Mouse (Mus musculus) small intestine, adult 2 months (tissue): Measurements from ENCODE around the gene R3hdm2. TPM values are rescaled to one million over a fixed set of nuclear protein-coding genes. Genes with fewer than 3 reads are reported as not detected.

Experiments
- H3K27ac ChIP-seq: fragments of 200-500 bp; 2 replicates; pipeline ENCODE4 v1.5.1; 2012; ENCODE audit warnings: low read depth, low read length, control low read depth, inconsistent platforms; ENCODE audit not compliant: insufficient read depth
- H3K27me3 ChIP-seq: fragments of 200-500 bp; 2 replicates; pipeline ENCODE4 v1.6.1; 2012; ENCODE audit warnings: mild to moderate bottlenecking, moderate library complexity, low read length, inconsistent platforms; ENCODE audit not compliant: control insufficient read depth, insufficient read depth
- H3K36me3 ChIP-seq: fragments of 200-500 bp; 2 replicates; pipeline ENCODE4 v1.6.1; 2012; ENCODE audit warnings: mild to moderate bottlenecking, low read length, control low read depth, inconsistent platforms; ENCODE audit not compliant: control insufficient read depth, insufficient read depth
- H3K4me1 ChIP-seq: fragments of 200-500 bp; 2 replicates; pipeline ENCODE4 v1.6.1; 2012; ENCODE audit warnings: low read length, inconsistent platforms, mixed read lengths; ENCODE audit not compliant: control insufficient read depth, insufficient read depth, insufficient read length
- H3K4me3 ChIP-seq: fragments of 200-500 bp; 2 replicates; pipeline ENCODE4 v1.5.1; 2012; ENCODE audit warnings: low read depth, mild to moderate bottlenecking, control low read depth, inconsistent platforms, low read length, moderate library complexity
- CTCF ChIP-seq: fragments of 200-500 bp; IDR thresholded peaks from 2 replicates; pipeline ENCODE4 v1.5.1; 2012; ENCODE audit warnings: low read depth, mild to moderate bottlenecking, control low read depth, inconsistent platforms, low read length, moderate library complexity, mixed read lengths; ENCODE audit not compliant: insufficient replicate concordance, insufficient read length; ENCODE audit errors: extremely low read depth
- POLR2A ChIP-seq: fragments of 200-500 bp; IDR thresholded peaks from 2 replicates; pipeline ENCODE4 v1.6.1; 2012; ENCODE audit warnings: low read depth, mild to moderate bottlenecking, control low read depth, inconsistent platforms, low read length, moderate library complexity
- WGBS: fragments of 180-500 bp; shearing (Covaris S2); methylation state at CpG from one replicate; pipeline ENCODE4 v1.1.7; 2018; 5-methylcytosine and 5-hydroxymethylcytosine counted together
- polyA plus RNA-seq: library from polyadenylated mRNA; depleted of rRNA; stranded (reverse); fragments of >200 nt; gene quantifications from 2 replicates; pipeline ENCODE4 v1.2.3, GENCODE M21; 2012

Gene R3hdm2
- polyA plus RNA-seq, 1 experiment, result 103 TPM

DNA sequence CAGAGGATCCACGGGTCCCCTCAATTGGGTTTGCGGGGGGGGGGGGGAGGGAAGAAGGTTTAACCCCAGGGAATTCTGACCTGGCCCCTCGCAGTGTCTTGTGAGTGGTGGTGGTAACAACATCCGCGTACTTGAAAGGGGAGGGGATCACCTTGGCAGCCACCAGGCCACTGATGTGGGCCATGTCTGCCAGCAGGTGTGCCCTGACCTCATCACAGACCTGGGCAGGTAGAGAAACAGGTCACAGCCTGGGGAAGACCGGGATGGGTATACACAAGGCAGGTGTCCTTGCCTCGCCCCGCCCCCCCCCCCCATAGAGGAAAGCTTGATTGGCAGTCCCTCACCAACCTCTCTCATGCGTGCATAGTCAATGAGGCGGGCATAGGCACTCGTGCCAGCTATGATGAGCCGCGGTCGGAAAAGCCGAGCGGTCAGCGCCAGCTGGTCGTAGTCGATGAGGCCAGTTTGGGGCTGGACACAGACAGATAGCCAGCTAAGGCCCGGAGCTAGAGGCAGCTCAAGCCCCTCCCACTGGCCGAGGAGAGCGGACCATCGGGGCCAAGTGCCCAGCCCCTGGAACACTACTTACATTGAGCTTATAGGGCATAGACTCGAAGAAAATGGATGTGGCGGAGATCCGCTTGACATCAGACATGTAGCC, 139.0 kb downstream of the R3hdm2 start:
- no peak overlapping the region for H3K27ac ChIP-seq
- WGBS, result 92% methylated on average over 26 of the region's 26 CpGs
- TF ChIP-seq POLR2A, result no peak
- TF ChIP-seq CTCF, result no peak
- H3K27me3 ChIP-seq, result peaks cover 2% of the 10 kb centered on the region
- no peak overlapping the region for H3K4me3 ChIP-seq
- peaks cover 10% of the 10 kb centered on the region for H3K36me3 ChIP-seq
- peaks cover 6% of the 10 kb centered on the region for H3K4me1 ChIP-seq

DNA sequence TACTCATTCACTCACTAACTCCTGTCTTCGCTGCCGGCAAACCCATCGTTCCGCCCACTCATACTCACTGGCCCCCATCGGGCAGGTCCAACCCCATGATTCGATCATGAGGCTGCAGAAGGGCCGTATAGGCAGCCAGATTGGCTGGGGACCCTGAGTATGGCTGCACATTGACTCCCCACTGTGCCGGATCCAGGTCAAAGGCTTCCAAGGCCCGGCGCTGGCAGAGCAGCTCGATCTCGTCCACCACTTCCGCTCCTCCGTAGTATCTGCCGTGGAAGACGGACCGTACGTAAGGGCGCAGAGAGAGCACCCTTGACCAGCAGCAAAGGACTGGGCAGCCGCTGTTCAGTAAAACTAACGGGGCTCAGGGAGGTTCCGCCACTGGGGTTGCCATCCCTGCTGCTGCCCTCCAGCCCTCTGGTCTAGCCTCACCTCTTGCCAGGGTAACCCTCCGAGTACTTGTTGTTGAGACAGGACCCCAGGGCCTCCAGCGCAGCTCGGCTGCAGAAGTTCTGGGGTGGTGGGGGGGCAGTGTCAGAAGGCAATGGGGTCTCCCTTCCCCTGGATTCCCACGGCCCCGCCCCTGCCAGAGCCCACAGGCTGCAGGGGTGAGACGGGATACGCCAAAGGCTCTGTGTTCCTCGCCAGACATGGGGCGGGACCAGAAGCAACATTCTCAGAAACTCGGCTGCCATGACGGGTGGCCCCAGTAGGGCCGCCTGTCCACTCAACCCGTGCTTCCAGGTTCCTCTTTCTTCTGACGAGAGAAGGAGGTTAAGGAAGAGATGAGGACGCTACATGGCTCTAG, 140.0 kb downstream of the R3hdm2 start:
- H3K4me3 ChIP-seq, result no peak overlapping the region
- WGBS, result 94% methylated on average over 37 of the region's 37 CpGs
- TF ChIP-seq POLR2A, result no peak
- TF ChIP-seq CTCF, result no peak
- H3K27me3 ChIP-seq, result peaks cover 11% of the 10 kb centered on the region
- peaks cover 10% of the 10 kb centered on the region for H3K36me3 ChIP-seq
- no peak overlapping the region for H3K27ac ChIP-seq
- peaks cover 6% of the 10 kb centered on the region for H3K4me1 ChIP-seq

DNA sequence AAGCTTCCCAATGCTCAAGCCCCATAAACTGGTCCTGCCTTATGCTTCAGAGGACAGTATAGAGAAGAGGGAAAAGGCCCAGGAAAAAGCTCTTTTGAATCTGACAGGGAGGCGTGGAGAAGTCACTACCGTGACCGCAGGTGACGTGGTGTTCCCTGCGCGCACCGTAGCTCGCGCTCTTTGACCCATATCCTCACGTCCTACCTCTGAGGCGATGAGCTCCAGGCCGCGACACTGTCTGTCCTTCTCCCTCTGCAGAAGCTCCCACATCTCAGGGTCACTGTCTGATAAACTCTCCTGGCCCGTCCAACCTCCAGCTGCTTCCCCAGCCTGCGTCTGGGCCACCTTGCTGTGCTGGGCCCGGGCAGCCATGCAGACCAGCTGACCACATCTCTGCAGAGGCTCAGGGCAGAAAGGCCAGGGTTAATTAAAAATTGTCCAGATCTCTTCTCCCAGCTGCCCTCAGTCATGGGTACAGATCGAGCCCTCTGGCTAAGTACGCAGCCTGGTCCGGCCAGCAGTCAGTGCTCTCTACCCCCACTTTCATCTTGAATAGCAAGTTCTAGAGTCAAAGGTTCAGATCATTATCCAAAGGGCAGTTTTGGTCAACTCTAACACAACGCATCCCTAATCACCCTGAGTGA, 140.7 kb downstream of the R3hdm2 start:
- peaks cover 18% of the 10 kb centered on the region for H3K27me3 ChIP-seq
- TF ChIP-seq POLR2A (no peak), CTCF (no peak)
- H3K4me1 ChIP-seq, result peaks cover 6% of the 10 kb centered on the region
- H3K36me3 ChIP-seq, result peaks cover 10% of the 10 kb centered on the region
- H3K27ac ChIP-seq, result no peak overlapping the region
- 82% methylated on average over 20 of the region's 20 CpGs for WGBS
- H3K4me3 ChIP-seq, result peak overlapping the region; percentile 23; the same call in 1 of the 2 replicates

DNA sequence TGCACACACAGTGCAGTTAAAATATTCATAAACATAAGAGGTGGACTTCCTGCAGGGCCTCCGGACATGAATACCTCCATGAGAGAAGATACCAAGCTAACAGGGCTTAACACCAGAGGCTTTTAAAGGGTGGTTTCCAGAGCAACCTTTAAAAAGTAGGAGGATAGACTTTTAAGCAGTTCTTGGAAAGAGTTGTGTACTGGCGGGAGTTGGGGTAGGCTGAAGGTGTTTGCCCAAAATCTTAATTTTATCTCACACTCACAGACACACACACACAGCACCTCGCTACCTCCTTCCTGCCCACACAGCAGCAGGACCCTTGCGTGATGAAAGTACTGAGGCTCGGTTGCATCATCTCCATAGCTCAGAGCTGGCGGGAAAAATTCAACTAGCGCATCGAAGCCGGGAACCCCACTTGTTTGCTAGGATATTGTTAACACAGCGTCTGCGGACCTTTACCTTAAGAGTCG, 141.5 kb downstream of the R3hdm2 start:
- Histone ChIP-seq H3K27ac (no peak overlapping the region), H3K27me3 (peaks cover 26% of the 10 kb centered on the region), H3K4me3 (peak overlapping the region; percentile 79), H3K4me1 (peaks cover 7% of the 10 kb centered on the region), H3K36me3 (peaks cover 10% of the 10 kb centered on the region)
- TF ChIP-seq POLR2A, result no peak
- no peak for TF ChIP-seq CTCF
- 2% methylated on average over 12 of the region's 12 CpGs for WGBS

DNA sequence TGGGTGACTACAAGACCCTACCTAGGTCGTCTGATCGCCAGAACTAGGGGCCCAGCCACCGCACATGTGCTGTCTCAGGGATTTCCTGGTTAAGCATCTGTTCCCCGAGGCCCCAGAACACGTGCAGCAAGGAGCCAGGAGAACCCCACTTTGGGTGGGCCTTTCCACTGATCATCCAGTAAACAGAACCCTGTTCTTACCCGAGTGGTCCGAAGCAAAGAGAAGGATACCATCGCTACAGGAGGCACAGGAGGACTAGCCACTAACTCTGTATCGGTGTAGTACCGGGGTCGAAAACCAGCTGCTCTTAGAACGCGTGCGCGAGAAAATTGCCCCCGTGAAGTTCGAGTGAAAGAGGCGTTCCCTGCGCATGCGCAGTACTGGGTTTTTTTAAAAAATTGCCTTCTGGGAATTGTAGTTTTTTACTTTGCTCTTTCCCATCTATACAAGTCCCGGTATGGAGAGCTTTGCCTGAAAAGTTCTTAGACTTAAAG, 142.0 kb downstream of the R3hdm2 start, which contains the start of gene Shmt2:
TSS of gene Shmt2 (minus strand) at position 357 of the 494 bp plus-strand sequence.
- WGBS, result under 1% methylated on average over 21 of the region's 21 CpGs
- Histone ChIP-seq H3K36me3 (peaks cover 10% of the 10 kb centered on the region), H3K4me3 (peak within 1 kb of the TSS; percentile 79), H3K27ac (0 out of 2 replicates have a peak within 1 kb of the TSS, but pooled peaks have one; percentile 3), H3K27me3 (peaks cover 31% of the 10 kb centered on the region), H3K4me1 (peaks cover 6% of the 10 kb centered on the region)
- peak; percentile 35; the same call in 1 of the 2 replicates for TF ChIP-seq POLR2A
- 0 out of 2 replicates have a peak, but pooled peaks have one; percentile 11 for TF ChIP-seq CTCF

DNA sequence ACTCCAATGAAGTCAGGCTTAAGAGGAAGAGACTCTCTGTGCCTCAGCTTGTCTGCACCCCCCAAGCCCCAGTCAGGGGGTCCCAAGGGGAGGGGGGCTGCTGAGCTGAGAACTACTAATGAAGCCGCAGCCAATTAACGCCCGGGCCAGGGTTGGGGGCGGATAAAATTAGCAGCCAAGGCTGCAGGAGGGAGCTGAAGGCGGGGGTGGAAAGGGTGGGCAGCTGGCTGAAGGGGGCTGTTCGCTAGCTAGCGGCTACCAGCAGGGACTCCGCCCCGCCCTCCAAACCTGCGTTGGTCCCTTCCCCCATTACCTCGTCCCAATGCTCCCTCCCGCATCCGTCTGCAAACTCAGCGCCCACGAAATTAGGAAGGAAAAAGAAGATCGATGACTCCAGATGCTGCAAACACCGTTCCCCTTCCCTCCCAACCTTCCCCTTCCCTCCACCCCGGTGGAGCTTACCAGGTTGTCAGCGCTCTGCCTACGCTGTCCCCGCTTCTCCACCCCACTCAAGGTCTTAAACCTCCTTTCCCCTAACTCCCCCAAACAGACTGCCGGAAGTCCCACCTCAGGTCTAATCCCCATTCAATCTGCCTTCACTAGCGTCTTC, 144.6 kb downstream of the R3hdm2 start:
- no peak overlapping the region for H3K4me3 ChIP-seq
- peaks cover 55% of the 10 kb centered on the region for H3K27me3 ChIP-seq
- WGBS, result 26% methylated on average over 23 of the region's 23 CpGs
- H3K27ac ChIP-seq, result no peak overlapping the region
- peaks cover 6% of the 10 kb centered on the region for H3K4me1 ChIP-seq
- TF ChIP-seq POLR2A, result no peak
- no peak for TF ChIP-seq CTCF
- H3K36me3 ChIP-seq, result no peaks in the 10 kb centered on the region; the same call in 1 of the 2 replicates
